Mouse (Mus musculus) frontal cortex, postnatal 10 days (tissue): ENCODE data around the gene Lrrc72.

ENCODE experiments used
- DNase-seq, 2 experiments: peaks; one replicate each; pipeline ENCODE4 v3.0.0; 2022; ENCODE audit warnings: low spot score in 2 of 2, mixed read lengths in 1 of 2

Lrrc72 gene

GRCm38 (mm10) chr12:36190343-36190742 is 62.9 kb downstream of the Lrrc72 start:
- DNase-seq: no peak

GRCm38 (mm10) chr12:36189610-36190009 is 63.6 kb downstream of the Lrrc72 start:
- DNase-seq: no peak

DNA sequence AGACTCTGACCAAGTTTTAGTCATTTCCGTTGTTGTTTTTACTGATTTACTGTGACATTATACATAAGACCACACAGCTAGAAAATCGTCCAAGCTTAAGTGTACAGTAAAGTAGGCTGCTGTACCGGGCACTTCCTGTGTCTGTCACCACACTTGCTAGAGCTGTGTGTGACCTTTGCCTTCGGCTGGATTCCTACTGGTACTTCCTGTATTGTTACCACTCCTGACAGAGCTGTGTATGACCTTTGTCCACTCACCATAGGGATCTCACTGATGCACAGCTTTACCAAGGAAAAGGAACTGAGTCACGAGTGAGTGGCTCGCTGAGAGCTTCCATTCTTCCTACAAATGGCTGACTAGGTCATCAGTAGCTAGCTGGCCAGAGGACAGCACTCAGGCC is 66.1 kb downstream of the Lrrc72 start:
- DNase-seq: no peak

GRCm38 (mm10) chr12:36182570-36182969 is 70.6 kb downstream of the Lrrc72 start:
- no peak for DNase-seq

- DNase-seq: no peak
Measured at GRCm38 (mm10) chr12:36177227-36177626, 76.0 kb downstream of the Lrrc72 start.

GRCm38 (mm10) chr12:36165299-36165698 is 87.9 kb downstream of the Lrrc72 start:
- no peak for DNase-seq

- no peak for DNase-seq
Measured at GRCm38 (mm10) chr12:36164126-36164791, 88.9 kb downstream of the Lrrc72 start.
